Mouse (Mus musculus): ENCODE measurements around the gene Numa1. TPM values are rescaled to one million over a fixed set of nuclear protein-coding genes. Genes with fewer than 3 reads are reported as not detected.

Numa1 gene
- 134 and 138 TPM in 2 replicates for polyA plus RNA-seq (2016; fragmentation: Nextera tagmentation; extraction: Ambion mirVana)

- Histone ChIP-seq H3K36me3 (peaks cover 6% of the 10 kb centered on the region; the same call in 1 of the 2 replicates), H3K4me1 (replicated peaks) (peaks cover 14% of the 10 kb centered on the region; the same call in 1 of the 2 replicates), H3K27me3 (no peaks in the 10 kb centered on the region), H3K4me2 (peak within 1 kb of the TSS; percentile 69), H3K4me3 (replicated peaks) (peak within 1 kb of the TSS; percentile 79), H3K27ac (peak within 1 kb of the TSS; percentile 88), H3K9me3 (no peaks in the 10 kb centered on the region), H3K9ac (replicated peaks) (peak within 1 kb of the TSS; percentile 78)
- peak; percentile 99 for ATAC-seq (ENCODE audit: insufficient number of reproducible peaks, insufficient read depth, low FRiP score, low TSS enrichment, low read depth)
- under 1% methylated on average over 40 of the region's 40 CpGs for WGBS
Measured at GRCm38 (mm10) chr7:101933751-101934240, at the start of gene Numa1, which contains the start of gene Lrrc51. Numa1 (plus strand) TSS chr7:101934111. Lrrc51 (minus strand) TSS chr7:101933895.

GRCm38 (mm10) chr7:101884160-101884559 is 49.8 kb upstream of the Numa1 start:
- no peak overlapping the region for H3K27ac ChIP-seq
- H3K9me3 ChIP-seq, result no peaks in the 10 kb centered on the region
- no peaks in the 10 kb centered on the region for H3K27me3 ChIP-seq
- H3K9ac ChIP-seq (replicated peaks), result no peak overlapping the region
- no peaks in the 10 kb centered on the region for H3K36me3 ChIP-seq
- 86% methylated on average over 4 of the region's 4 CpGs for WGBS
- no peak overlapping the region for H3K4me3 ChIP-seq (replicated peaks)
- no peak overlapping the region for H3K4me2 ChIP-seq
- no peak for ATAC-seq (ENCODE audit: insufficient number of reproducible peaks, insufficient read depth, low FRiP score, low TSS enrichment, low read depth)
- H3K4me1 ChIP-seq (replicated peaks), result no peaks in the 10 kb centered on the region

DNA sequence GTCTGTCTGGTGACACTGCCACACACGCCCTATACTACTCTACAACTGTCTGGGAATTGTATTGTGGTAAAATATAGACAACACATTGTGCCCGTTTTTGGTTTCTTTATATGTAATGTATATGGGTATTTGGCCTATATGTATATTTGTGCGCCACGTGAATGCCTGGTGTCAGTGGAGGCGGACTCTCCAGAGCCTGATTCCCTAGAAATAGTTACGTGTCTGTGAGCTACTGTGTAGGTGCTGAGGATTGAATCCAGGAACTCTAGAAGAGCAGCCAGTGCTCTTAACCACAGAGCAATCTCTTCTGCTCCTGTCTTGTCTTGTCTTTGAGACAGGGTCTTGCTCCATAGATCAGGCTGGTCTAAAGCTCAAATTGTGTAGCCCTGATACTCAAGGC is 47.6 kb upstream of the Numa1 start:
- Histone ChIP-seq H3K4me1 (replicated peaks) (no peaks in the 10 kb centered on the region), H3K9ac (replicated peaks) (no peak overlapping the region), H3K36me3 (no peaks in the 10 kb centered on the region), H3K27me3 (peaks cover 3% of the 10 kb centered on the region; the same call in 1 of the 2 replicates), H3K4me3 (replicated peaks) (no peak overlapping the region), H3K27ac (no peak overlapping the region), H3K9me3 (no peaks in the 10 kb centered on the region), H3K4me2 (no peak overlapping the region)
- ATAC-seq (ENCODE audit: insufficient number of reproducible peaks, insufficient read depth, low FRiP score, low TSS enrichment, low read depth), result no peak
- 82% methylated on average over 6 of the region's 6 CpGs for WGBS

GRCm38 (mm10) chr7:101888460-101888859 is 45.5 kb upstream of the Numa1 start:
- Histone ChIP-seq H3K36me3 (no peaks in the 10 kb centered on the region), H3K27ac (no peak overlapping the region), H3K4me2 (no peak overlapping the region), H3K9ac (replicated peaks) (no peak overlapping the region), H3K9me3 (no peaks in the 10 kb centered on the region), H3K4me3 (replicated peaks) (no peak overlapping the region), H3K4me1 (replicated peaks) (no peaks in the 10 kb centered on the region), H3K27me3 (peaks cover 3% of the 10 kb centered on the region; the same call in 1 of the 2 replicates)
- ATAC-seq (ENCODE audit: insufficient number of reproducible peaks, insufficient read depth, low FRiP score, low TSS enrichment, low read depth), result no peak
- WGBS, result 86% methylated on average over 4 of the region's 4 CpGs

DNA sequence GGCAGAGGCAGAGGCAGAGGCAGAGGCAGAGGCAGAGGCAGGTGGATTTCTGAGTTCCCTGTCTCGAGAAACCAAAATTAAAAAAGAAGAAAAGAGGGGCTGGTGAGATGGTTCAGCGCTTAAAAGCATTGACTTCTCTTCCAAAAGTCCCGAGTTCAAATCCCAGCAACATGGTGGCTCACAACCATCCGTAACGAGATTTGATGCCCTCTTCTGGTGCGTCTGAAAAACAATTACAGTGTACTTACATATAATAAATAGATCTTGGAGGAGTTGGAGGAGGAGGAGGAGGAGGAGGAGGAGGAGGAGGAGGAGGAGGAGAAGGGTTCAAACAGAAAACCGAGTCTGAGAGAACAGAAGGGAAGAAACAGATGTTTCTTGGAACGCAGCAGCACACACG is 38.2 kb upstream of the Numa1 start:
- H3K27me3 ChIP-seq, result peaks cover 3% of the 10 kb centered on the region; the same call in 1 of the 2 replicates
- H3K4me1 ChIP-seq (replicated peaks), result peaks cover 10% of the 10 kb centered on the region
- peaks cover 16% of the 10 kb centered on the region; the same call in 1 of the 2 replicates for H3K36me3 ChIP-seq
- ATAC-seq (ENCODE audit: insufficient number of reproducible peaks, insufficient read depth, low FRiP score, low TSS enrichment, low read depth), result no peak
- H3K4me3 ChIP-seq (replicated peaks), result peak overlapping the region; percentile 53
- H3K9ac ChIP-seq (replicated peaks), result peak overlapping the region; percentile 51
- peak overlapping the region; percentile 91 for H3K27ac ChIP-seq
- no peaks in the 10 kb centered on the region for H3K9me3 ChIP-seq
- peak overlapping the region; percentile 54 for H3K4me2 ChIP-seq
- 34% methylated on average over 9 of the region's 9 CpGs for WGBS

GRCm38 (mm10) chr7:101896104-101897066 is 37.5 kb upstream of the Numa1 start:
- H3K9ac ChIP-seq (replicated peaks), result peak overlapping the region; percentile 51
- peak; percentile 98 for ATAC-seq (ENCODE audit: insufficient number of reproducible peaks, insufficient read depth, low FRiP score, low TSS enrichment, low read depth)
- H3K4me3 ChIP-seq (replicated peaks), result peak overlapping the region; percentile 53
- no peaks in the 10 kb centered on the region for H3K27me3 ChIP-seq
- H3K36me3 ChIP-seq, result peaks cover 16% of the 10 kb centered on the region; the same call in 1 of the 2 replicates
- under 1% methylated on average over 57 of the region's 57 CpGs for WGBS
- H3K4me2 ChIP-seq, result peak overlapping the region; percentile 54
- peaks cover 10% of the 10 kb centered on the region for H3K4me1 ChIP-seq (replicated peaks)
- H3K9me3 ChIP-seq, result no peaks in the 10 kb centered on the region
- H3K27ac ChIP-seq, result peak overlapping the region; percentile 91

- Histone ChIP-seq H3K9me3 (no peaks in the 10 kb centered on the region), H3K4me2 (no peak overlapping the region), H3K9ac (replicated peaks) (no peak overlapping the region; the same call in 1 of the 2 replicates), H3K4me1 (replicated peaks) (peaks cover 7% of the 10 kb centered on the region), H3K27me3 (no peaks in the 10 kb centered on the region), H3K36me3 (peaks cover 27% of the 10 kb centered on the region; the same call in 1 of the 2 replicates), H3K4me3 (replicated peaks) (no peak overlapping the region), H3K27ac (no peak overlapping the region)
- WGBS, result 88% methylated on average over 16 of the region's 16 CpGs
- ATAC-seq (ENCODE audit: insufficient number of reproducible peaks, insufficient read depth, low FRiP score, low TSS enrichment, low read depth), result no peak
Measured at GRCm38 (mm10) chr7:101900331-101901097, 33.4 kb upstream of the Numa1 start.

GRCm38 (mm10) chr7:101901969-101902368 is 31.9 kb upstream of the Numa1 start:
- ATAC-seq (ENCODE audit: insufficient number of reproducible peaks, insufficient read depth, low FRiP score, low TSS enrichment, low read depth), result no peak
- Histone ChIP-seq H3K36me3 (peaks cover 27% of the 10 kb centered on the region; the same call in 1 of the 2 replicates), H3K4me3 (replicated peaks) (no peak overlapping the region), H3K27ac (no peak overlapping the region), H3K4me2 (no peak overlapping the region), H3K9me3 (no peaks in the 10 kb centered on the region), H3K4me1 (replicated peaks) (peaks cover 12% of the 10 kb centered on the region), H3K9ac (replicated peaks) (no peak overlapping the region), H3K27me3 (no peaks in the 10 kb centered on the region)
- WGBS, result 92% methylated on average over 10 of the region's 10 CpGs

- Histone ChIP-seq H3K9me3 (no peaks in the 10 kb centered on the region), H3K27ac (no peak overlapping the region), H3K9ac (replicated peaks) (no peak overlapping the region), H3K27me3 (no peaks in the 10 kb centered on the region), H3K4me2 (no peak overlapping the region), H3K4me3 (replicated peaks) (no peak overlapping the region), H3K36me3 (peaks cover 28% of the 10 kb centered on the region; the same call in 1 of the 2 replicates), H3K4me1 (replicated peaks) (peaks cover 8% of the 10 kb centered on the region; the same call in 1 of the 2 replicates)
- no peak for ATAC-seq (ENCODE audit: insufficient number of reproducible peaks, insufficient read depth, low FRiP score, low TSS enrichment, low read depth)
Measured at GRCm38 (mm10) chr7:101902846-101903245, 31.1 kb upstream of the Numa1 start.

GRCm38 (mm10) chr7:101905561-101906286 is 28.2 kb upstream of the Numa1 start, which contains the start of gene Lamtor1:
Lamtor1 (plus strand) TSS chr7:101905904.
- H3K27me3 ChIP-seq, result no peaks in the 10 kb centered on the region
- H3K9ac ChIP-seq (replicated peaks), result peak within 1 kb of the TSS; percentile 90
- WGBS, result under 1% methylated on average over 61 of the region's 61 CpGs

More at GRCm38 (mm10) chr7:101905561-101906286, 28.2 kb upstream of the Numa1 start, which contains the start of gene Lamtor1:
- Histone ChIP-seq H3K4me2 (peak within 1 kb of the TSS; percentile 74), H3K4me1 (replicated peaks) (peaks cover 8% of the 10 kb centered on the region; the same call in 1 of the 2 replicates), H3K9me3 (no peaks in the 10 kb centered on the region), H3K27ac (peak within 1 kb of the TSS; percentile 97), H3K36me3 (peaks cover 33% of the 10 kb centered on the region), H3K4me3 (replicated peaks) (peak within 1 kb of the TSS; percentile 77)
- ATAC-seq (ENCODE audit: insufficient number of reproducible peaks, insufficient read depth, low FRiP score, low TSS enrichment, low read depth), result peak; percentile 97

Measured in limb, embryonic 12.5 days (tissue).